Mouse (Mus musculus): ENCODE measurements at regions not wholly inside any gene's neighbourhood (a gene's known extent, or its start where the extent isn't known, plus 50 kb on each side); places are given as distances from the start of the nearest gene placed in this dataset.

DNA sequence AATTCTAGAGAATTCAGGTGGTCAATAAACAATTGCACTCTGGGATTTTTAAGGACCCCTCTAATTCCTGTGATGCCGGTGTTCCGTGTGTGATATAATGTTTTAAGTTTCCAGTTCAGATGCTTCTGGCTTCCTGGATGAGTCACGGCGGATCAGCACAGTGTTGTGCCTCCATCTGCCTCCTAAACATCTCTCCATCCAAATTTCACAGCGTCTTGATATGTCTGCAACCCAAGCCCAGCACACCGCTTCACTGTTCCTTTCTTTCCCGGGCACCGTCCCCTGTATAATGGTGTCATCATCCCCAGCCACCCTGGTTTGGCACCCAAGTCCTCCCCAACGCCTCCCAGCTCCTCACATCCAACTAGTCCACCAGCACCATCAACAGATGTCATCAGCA lies 114.0 kb upstream of the 1700016C15Rik start:
- TF ChIP-seq POLR2A (IDR thresholded peaks at IDR 0.05; ENCODE audit: low read depth, low read length), result no peak
- no peak for TF ChIP-seq CTCF (IDR thresholded peaks at IDR 0.05; ENCODE audit: extremely low read depth, insufficient read length, insufficient replicate concordance, low read depth, low read length)
